Mouse (Mus musculus): Measurements from ENCODE around the gene Spata33. TPM values are rescaled to one million over a fixed set of nuclear protein-coding genes. Genes with fewer than 3 reads are reported as not detected.
A peak's percentile ranks its signal among the peaks of the same experiment; 100 is the strongest.

The Spata33 gene
- 0.66 and 1.1 TPM in 2 replicates for polyA plus RNA-seq (2012; rRNA removed)

DNA sequence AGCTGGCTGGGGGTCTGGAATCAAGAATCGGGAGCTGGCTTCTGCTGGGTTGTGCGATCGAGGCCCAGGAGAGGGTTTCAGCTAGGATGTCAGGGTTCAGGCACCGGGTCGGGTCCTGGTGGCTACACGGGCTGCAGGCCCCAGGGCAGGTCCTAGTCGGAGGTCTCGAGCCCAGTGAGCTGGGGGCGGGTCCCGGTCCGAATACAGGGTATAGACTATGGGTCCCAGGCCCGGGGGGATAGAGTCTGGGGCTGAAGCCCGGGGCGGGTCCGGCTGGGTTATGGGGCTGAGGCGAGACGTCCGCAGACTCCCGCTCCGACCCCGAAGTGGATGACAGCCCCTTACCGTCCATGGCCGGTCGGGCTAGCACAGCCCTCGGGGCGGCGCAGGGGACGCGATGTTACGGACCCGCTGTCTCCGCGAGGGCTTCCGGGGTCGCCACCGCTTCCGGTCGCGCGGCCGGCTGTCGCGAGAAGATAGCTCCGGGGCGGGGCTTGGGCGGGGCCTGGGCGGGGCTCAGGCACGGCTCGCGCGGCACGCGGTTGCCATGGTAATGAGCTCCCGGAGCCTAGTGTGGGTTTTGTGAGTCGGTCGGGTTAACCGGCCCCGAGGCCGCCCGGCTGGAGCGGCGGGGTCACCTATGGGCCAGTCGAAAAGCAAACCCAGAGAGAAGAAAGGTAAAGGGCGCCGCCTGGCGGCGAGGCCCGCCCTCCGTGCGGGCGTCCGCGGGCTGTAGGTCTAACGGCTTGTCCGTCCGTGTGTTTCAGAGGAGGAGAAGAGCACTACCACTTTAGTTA lies at the start of gene Spata33, which contains the start of gene Chmp1a:
Gene Spata33 (plus strand): TSS at position 512 of the 797 bp plus-strand sequence.
Gene Chmp1a (minus strand): TSS at position 443 of the 797 bp plus-strand sequence.
- H3K4me3 ChIP-seq (ENCODE audit: control insufficient read depth, insufficient read depth, low read length), result peak within 1 kb of the TSS; percentile 60
- under 1% methylated on average over 76 of the region's 76 CpGs for WGBS
- peaks cover 18% of the 10 kb centered on the region for H3K36me3 ChIP-seq (ENCODE audit: control insufficient read depth, insufficient read depth, low read length)
- H3K27ac ChIP-seq (ENCODE audit: control insufficient read depth, insufficient read depth, low read length), result no peak within 1 kb of the TSS
- H3K27me3 ChIP-seq (ENCODE audit: control insufficient read depth, insufficient read depth, low read length), result no peaks in the 10 kb centered on the region
- DNase-seq, result peak; percentile 81
- TF ChIP-seq CTCF (IDR thresholded peaks at IDR 0.05; ENCODE audit: borderline replicate concordance, control insufficient read depth, extremely low read depth, insufficient read depth, low read length, poor library complexity) (peak; percentile 83; the same call in 1 of the 2 replicates), POLR2A (IDR thresholded peaks at IDR 0.05; ENCODE audit: control insufficient read depth, extremely low read depth, insufficient read depth, low read length, poor library complexity) (peak; percentile 86)
- H3K4me1 ChIP-seq (replicated peaks; ENCODE audit: control insufficient read depth, insufficient read depth, low read length), result peaks cover 12% of the 10 kb centered on the region

DNA sequence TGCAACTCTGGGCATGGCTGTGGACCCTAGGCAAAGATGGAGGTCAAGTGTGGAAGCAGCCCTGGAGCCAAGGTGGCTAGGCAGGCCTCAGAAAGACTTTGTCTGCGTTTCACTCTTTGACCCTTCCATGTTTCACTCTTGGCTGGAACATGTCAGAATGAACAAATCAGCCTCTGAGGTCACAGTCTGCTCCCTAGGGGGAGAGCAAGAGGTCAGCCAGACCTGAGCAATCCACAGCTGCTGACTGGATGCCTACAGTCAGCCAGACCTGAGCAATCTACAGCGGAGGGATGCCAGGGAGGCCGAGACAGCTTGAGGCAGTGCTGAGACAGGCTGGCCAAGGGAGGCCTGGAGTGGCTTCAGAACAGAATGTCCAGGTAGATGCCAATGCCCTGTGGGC lies 31.2 kb upstream of the Spata33 start:
- no peaks in the 10 kb centered on the region for H3K4me1 ChIP-seq (replicated peaks; ENCODE audit: control insufficient read depth, insufficient read depth, low read length)
- no peak for DNase-seq
- no peak overlapping the region for H3K27ac ChIP-seq (ENCODE audit: control insufficient read depth, insufficient read depth, low read length)
- no peak overlapping the region for H3K4me3 ChIP-seq (ENCODE audit: control insufficient read depth, insufficient read depth, low read length)
- no peaks in the 10 kb centered on the region for H3K36me3 ChIP-seq (ENCODE audit: control insufficient read depth, insufficient read depth, low read length)
- no peaks in the 10 kb centered on the region for H3K27me3 ChIP-seq (ENCODE audit: control insufficient read depth, insufficient read depth, low read length)
- TF ChIP-seq POLR2A (IDR thresholded peaks at IDR 0.05; ENCODE audit: control insufficient read depth, extremely low read depth, insufficient read depth, low read length, poor library complexity) (no peak), CTCF (IDR thresholded peaks at IDR 0.05; ENCODE audit: borderline replicate concordance, control insufficient read depth, extremely low read depth, insufficient read depth, low read length, poor library complexity) (no peak)
- 90% methylated on average over 3 of the region's 3 CpGs for WGBS

DNA sequence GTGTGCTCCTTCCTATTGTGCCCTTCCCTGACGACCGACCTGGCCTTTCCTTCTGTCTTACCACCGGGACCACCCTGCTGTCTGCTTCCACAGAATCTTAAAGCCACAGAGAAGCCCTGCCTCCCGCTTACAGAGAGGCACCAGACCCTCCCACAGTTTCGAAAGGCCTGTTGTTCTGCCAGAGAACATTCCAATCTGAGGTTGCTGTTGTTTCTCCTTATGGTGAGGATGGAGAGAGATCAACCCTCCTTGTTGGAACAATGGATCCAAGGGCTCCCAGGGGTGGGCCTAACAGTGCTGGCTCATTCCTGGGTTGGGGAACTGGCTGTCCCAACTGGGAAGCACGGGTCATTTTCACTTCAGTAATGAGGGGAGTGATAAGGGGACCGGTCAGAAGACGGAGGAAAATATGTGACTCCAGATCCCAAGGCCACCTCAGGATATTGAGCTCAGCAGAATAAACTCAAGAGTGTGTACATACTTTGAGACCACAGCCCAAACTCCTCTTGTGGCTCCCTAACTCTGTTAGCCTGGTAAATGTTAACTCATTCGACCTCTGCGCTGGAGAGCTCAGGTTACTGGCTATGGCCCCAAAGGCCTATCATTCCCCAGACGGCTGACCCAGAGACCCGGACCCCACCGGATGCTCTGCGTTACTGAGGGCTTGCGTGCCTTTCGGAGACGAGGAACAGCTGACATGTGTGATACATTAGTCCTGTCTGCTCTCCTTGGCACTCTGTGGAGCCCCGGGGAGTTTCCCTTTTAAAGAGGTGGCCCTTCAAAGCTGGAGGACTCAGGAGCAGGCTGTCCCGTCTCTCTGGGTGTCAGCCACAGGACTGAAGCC lies 26.8 kb upstream of the Spata33 start, which contains the start of gene Dpep1:
Gene Dpep1 (plus strand): TSS at position 677 of the 844 bp plus-strand sequence.
- 79% methylated on average over 19 of the region's 19 CpGs for WGBS
- no peak within 1 kb of the TSS for H3K4me3 ChIP-seq (ENCODE audit: control insufficient read depth, insufficient read depth, low read length)

DNA sequence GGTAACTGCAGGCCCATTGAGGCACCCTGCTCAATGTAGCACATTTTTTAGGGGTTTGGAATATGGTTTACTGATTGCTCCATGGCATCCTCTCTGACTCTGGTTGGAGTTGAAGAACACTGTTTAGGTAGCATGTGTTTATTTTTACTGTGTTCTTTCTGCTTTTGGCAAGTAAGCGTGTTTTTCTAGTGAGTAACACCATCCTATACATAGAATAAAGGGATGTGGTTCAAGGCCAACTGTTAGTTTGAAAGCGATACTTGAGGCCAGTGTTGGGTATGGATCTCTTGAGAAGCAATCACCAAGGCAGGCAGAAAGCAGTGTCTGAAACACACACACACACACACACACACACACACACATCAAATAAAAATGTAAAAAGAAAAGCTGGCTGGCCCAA lies 24.6 kb upstream of the Spata33 start:
- peaks cover 11% of the 10 kb centered on the region for H3K4me1 ChIP-seq (replicated peaks; ENCODE audit: control insufficient read depth, insufficient read depth, low read length)
- H3K27me3 ChIP-seq (ENCODE audit: control insufficient read depth, insufficient read depth, low read length), result no peaks in the 10 kb centered on the region
- no peaks in the 10 kb centered on the region for H3K36me3 ChIP-seq (ENCODE audit: control insufficient read depth, insufficient read depth, low read length)
- WGBS, result 99% methylated on average over 2 of the region's 2 CpGs
- no peak for DNase-seq
- no peak overlapping the region for H3K4me3 ChIP-seq (ENCODE audit: control insufficient read depth, insufficient read depth, low read length)
- H3K27ac ChIP-seq (ENCODE audit: control insufficient read depth, insufficient read depth, low read length), result no peak overlapping the region
- TF ChIP-seq CTCF (IDR thresholded peaks at IDR 0.05; ENCODE audit: borderline replicate concordance, control insufficient read depth, extremely low read depth, insufficient read depth, low read length, poor library complexity), result no peak
- TF ChIP-seq POLR2A (IDR thresholded peaks at IDR 0.05; ENCODE audit: control insufficient read depth, extremely low read depth, insufficient read depth, low read length, poor library complexity), result no peak

More for the DNA sequence above, 26.8 kb upstream of the Spata33 start, which contains the start of gene Dpep1:
- TF ChIP-seq CTCF (IDR thresholded peaks at IDR 0.05; ENCODE audit: borderline replicate concordance, control insufficient read depth, extremely low read depth, insufficient read depth, low read length, poor library complexity) (no peak), POLR2A (IDR thresholded peaks at IDR 0.05; ENCODE audit: control insufficient read depth, extremely low read depth, insufficient read depth, low read length, poor library complexity) (no peak)
- H3K27ac ChIP-seq (ENCODE audit: control insufficient read depth, insufficient read depth, low read length), result no peak within 1 kb of the TSS
- H3K4me1 ChIP-seq (replicated peaks; ENCODE audit: control insufficient read depth, insufficient read depth, low read length), result 0 out of 2 replicates have a peak, but pooled peaks cover 2% of the 10 kb centered on the region
- no peak for DNase-seq
- no peaks in the 10 kb centered on the region for H3K36me3 ChIP-seq (ENCODE audit: control insufficient read depth, insufficient read depth, low read length)
- H3K27me3 ChIP-seq (ENCODE audit: control insufficient read depth, insufficient read depth, low read length), result no peaks in the 10 kb centered on the region

DNA sequence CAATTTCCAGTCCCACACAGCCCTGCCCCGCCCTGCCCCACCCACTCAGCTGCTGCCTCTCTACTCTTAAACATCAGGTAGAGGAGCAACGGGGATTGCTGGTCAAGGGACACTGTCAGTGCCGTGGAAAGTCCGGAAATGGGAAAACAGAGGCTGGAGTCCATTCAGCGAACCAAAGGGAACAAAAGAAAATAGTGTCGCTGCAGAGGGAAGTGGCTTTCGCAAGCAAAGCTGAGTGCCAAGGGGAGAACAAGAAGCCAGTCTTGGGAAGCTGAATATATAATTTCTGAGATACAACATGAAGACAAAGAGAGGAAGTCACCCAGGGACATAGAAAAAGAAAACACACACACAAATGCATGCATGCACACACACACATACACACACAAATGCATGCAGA lies 23.8 kb upstream of the Spata33 start:
- TF ChIP-seq CTCF (IDR thresholded peaks at IDR 0.05; ENCODE audit: borderline replicate concordance, control insufficient read depth, extremely low read depth, insufficient read depth, low read length, poor library complexity), result no peak
- no peak for TF ChIP-seq POLR2A (IDR thresholded peaks at IDR 0.05; ENCODE audit: control insufficient read depth, extremely low read depth, insufficient read depth, low read length, poor library complexity)
- H3K27me3 ChIP-seq (ENCODE audit: control insufficient read depth, insufficient read depth, low read length), result no peaks in the 10 kb centered on the region
- H3K27ac ChIP-seq (ENCODE audit: control insufficient read depth, insufficient read depth, low read length), result no peak overlapping the region
- no peak for DNase-seq
- 68% methylated on average over 7 of the region's 7 CpGs for whole genome bisulfite sequencing
- no peak overlapping the region for H3K4me3 ChIP-seq (ENCODE audit: control insufficient read depth, insufficient read depth, low read length)
- no peaks in the 10 kb centered on the region for H3K36me3 ChIP-seq (ENCODE audit: control insufficient read depth, insufficient read depth, low read length)
- H3K4me1 ChIP-seq (replicated peaks; ENCODE audit: control insufficient read depth, insufficient read depth, low read length), result peaks cover 11% of the 10 kb centered on the region

DNA sequence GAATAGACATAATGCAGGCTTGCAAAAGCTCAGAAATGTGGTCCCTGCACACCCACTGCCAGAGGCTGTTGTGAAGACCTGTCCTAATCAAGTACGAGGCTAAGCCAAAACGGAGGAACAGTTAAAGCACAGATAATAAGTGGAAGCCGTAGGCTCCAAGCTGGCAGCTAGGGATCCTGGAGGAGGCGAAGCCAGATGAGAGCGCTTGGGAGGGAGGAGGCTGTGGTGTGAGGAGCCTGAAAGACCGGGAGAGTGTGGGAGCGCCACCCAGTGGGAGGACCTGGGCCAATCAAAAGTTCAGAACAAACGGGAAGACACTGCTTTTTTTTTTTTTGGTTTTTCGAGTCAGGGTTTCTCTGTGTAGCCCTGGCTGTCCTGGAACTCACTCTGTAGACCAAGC lies 22.0 kb upstream of the Spata33 start:
- WGBS, result 5% methylated on average over 9 of the region's 9 CpGs
- no peak overlapping the region for H3K27ac ChIP-seq (ENCODE audit: control insufficient read depth, insufficient read depth, low read length)
- peak; percentile 48 for DNase-seq
- peaks cover 11% of the 10 kb centered on the region for H3K4me1 ChIP-seq (replicated peaks; ENCODE audit: control insufficient read depth, insufficient read depth, low read length)
- no peaks in the 10 kb centered on the region for H3K36me3 ChIP-seq (ENCODE audit: control insufficient read depth, insufficient read depth, low read length)
- H3K27me3 ChIP-seq (ENCODE audit: control insufficient read depth, insufficient read depth, low read length), result no peaks in the 10 kb centered on the region
- TF ChIP-seq CTCF (IDR thresholded peaks at IDR 0.05; ENCODE audit: borderline replicate concordance, control insufficient read depth, extremely low read depth, insufficient read depth, low read length, poor library complexity) (0 out of 2 replicates have a peak, but pooled peaks have one; percentile 29), POLR2A (IDR thresholded peaks at IDR 0.05; ENCODE audit: control insufficient read depth, extremely low read depth, insufficient read depth, low read length, poor library complexity) (no peak)
- no peak overlapping the region for H3K4me3 ChIP-seq (ENCODE audit: control insufficient read depth, insufficient read depth, low read length)

Measured in thymus, adult 2 months (tissue).